Mouse (Mus musculus) retina, postnatal 7 days (tissue): ENCODE results near the gene Pvr.
A peak's percentile ranks its signal among the peaks of the same experiment; 100 is the strongest.

ENCODE experiments used
- DNase-seq: peaks from one replicate; pipeline ENCODE4 v3.0.0-alpha.2; 2012; ENCODE audit warnings: low read depth, low spot score

Pvr gene

DNA sequence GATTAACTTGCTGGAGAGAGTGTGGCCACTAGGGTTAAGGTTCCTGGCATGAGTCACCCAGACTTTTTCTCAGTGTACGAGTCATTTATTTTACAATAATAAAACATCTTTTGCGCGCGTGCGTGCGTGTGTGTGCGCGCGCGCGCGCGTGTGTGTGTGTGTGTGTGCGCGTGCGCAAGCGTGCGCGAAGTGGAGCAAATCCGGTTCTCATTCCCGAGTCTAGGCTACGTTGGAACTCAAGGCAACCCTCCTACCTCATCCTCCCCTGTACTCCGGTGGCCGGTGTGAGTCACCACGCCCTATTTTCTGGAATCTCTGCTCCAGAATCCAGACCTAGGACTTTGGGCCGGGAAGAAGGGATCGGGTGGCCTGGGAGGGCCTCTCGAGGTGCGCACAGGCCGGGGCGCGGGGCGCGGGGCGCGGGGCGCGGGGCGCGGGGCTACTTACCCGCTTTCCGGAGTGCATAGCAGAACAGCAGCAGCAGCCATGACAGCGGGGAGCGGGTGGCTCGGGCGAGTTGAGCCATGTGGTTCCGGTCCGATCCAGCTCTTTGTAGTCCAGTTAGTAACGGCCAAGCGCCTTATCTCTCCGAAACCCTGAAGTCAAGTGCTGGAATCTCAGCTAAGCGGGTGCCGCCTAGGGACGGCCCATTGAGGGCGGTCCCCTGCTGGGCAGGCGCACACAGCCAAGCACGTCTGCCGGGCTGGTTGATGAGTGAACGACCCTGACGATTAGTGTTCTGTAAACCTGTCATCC is at the start of gene Pvr:
Gene Pvr, minus strand, starts transcription at position 655 of the 756 bp plus-strand sequence.
- peak; percentile 37 for DNase-seq

- no peak for DNase-seq
Measured at GRCm38 (mm10) chr7:19970196-19970595, 49.2 kb upstream of the Pvr start.

DNA sequence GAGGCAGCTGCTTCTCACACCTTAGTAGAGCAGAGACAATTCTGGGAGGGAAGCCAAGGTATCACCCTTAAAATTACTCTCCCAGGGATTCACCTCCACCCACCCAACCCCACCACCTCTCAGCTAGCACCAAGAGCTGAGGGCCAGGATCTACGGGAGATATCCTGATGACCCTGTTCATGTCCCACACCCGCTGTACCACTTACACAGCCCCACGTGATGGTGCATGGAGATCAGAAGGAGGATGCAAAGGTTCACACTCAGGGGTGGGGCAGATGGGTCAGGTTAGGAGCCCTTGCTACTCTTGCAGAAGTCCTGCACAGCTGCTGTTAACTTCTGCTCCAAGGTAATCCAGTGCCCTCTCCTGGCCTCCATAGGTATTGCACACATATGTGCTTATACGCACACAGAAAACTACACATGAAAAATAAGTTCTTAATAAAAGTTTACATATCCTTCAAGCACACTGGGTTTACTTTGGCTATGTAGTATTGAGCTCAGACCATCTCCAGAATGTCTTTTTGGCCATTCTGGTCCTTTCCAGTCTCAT is 48.7 kb upstream of the Pvr start:
- DNase-seq: no peak

- DNase-seq: no peak
Measured at GRCm38 (mm10) chr7:19969106-19969505, 48.1 kb upstream of the Pvr start.

DNA sequence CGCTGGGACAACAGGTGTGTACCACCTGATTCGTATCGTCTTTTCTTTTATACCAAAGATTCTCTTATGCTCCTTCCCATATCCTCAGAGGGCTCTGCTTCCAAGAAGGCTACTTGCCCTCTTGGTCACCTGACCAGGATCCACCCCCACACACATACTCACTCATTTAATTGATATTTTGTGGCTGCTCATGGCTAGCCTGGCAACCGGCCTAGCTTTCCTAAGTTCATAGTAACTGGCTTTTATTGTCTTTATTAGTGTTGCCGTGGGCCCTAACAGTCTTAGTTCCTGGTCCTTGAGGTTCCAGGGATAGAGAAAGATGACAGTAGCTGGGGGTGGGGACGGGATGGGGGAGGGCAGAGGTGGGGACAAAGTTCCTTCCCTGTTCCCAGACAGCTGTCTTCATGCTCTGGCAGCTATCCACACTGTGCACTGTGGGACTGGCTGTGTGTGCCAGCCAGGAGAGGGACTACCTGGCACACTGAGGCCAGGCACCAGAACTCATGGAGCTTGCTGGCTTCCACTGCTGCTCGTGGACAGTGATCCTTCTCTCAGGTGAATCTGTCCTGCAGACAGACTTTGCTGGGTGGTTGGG is 44.1 kb upstream of the Pvr start, which contains the start of gene Ceacam20:
Gene Ceacam20, plus strand, starts transcription at position 428 of the 595 bp plus-strand sequence.
- no peak for DNase-seq

DNA sequence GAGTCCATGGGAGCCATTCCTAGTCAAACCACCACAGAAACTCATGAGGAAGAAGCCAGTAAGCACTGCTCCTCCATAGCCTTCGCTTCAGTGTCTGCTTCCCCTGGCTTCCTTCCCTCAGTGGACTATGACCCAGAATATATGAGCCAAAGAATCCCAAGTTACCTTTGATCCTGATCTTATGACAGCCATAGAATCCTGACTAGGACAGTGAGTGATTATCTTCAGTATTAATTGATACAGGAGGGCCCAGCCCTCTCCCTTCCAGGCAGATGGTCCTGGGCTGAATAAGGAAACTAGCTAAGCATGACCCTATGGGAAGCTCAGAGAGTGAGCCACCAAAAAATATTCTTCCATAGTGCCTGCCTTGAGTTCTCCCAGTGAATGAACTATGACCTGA is 41.5 kb upstream of the Pvr start:
- no peak for DNase-seq

DNA sequence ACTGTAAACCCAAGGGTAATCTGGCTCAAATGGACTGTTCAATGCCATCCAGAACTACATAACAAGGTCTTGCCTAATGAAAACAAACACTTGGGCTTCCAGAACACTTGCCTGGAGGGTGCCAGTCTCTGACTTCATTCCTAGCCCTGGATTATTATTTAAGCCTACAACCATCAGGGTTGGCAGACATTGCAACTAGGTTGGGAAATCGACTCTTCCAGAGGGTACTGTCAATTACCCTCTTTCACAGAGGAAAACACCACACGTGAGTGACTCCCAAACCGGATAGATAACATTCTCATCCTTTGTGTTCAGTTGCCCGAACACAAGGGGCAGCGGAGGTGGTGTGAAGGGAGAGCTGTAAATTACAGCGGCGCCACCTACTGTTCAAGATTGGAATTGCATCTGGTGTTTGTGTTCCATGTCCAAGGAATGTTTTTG is 35.4 kb upstream of the Pvr start:
- DNase-seq: peak; percentile 72

- no peak for DNase-seq
Measured at GRCm38 (mm10) chr7:19955861-19956260, 34.9 kb upstream of the Pvr start.

GRCm38 (mm10) chr7:19953054-19953453 is 32.1 kb upstream of the Pvr start:
- no peak for DNase-seq

GRCm38 (mm10) chr7:19952320-19952986 is 31.5 kb upstream of the Pvr start:
- DNase-seq: no peak

DNA sequence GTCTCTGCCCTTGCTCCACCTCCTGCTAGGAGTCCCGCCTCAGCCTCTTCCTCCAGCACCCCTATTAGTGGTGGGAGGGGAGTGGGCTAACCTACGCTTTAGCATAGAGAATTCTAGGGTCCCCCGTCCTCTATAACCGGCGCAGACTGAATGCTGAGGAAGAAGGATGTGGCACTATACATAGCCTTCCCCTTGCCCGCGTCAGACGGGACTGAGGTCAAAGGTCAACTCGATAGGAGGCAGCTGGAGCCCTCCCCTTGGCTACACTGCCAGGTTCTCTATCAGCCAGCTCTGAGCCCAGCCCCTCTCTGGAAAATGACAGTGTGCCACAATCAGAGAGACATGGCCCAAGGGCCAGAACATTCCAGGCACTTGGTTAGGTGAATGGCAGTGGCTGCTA is 29.6 kb upstream of the Pvr start, which contains the start of gene Igsf23:
Gene Igsf23, minus strand, starts transcription at position 168 of the 400 bp plus-strand sequence.
- no peak for DNase-seq

DNA sequence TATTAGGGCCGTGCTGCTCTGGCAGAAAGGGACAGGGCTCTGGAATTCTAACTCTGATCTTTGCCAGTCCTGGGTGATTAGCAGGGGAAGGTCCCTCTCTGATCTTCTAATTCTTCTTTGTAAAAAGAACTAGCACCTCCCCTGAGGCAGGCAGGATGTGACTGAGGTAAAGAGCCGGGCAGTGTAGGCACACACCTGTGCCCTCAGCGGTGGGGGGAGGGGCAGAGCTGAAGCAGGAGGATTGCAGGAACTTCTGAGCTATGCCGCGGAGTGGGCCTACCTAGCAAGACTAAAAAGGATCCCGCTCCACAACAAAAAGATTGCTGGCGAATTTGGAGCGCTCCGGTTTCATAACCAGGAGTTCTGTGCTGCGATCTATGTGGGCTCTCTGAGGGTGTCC is 29.0 kb upstream of the Pvr start:
- DNase-seq: no peak

GRCm38 (mm10) chr7:19948956-19949355 is 28.0 kb upstream of the Pvr start:
- no peak for DNase-seq

- no peak for DNase-seq
Measured at GRCm38 (mm10) chr7:19945821-19946515, 25.0 kb upstream of the Pvr start.

DNA sequence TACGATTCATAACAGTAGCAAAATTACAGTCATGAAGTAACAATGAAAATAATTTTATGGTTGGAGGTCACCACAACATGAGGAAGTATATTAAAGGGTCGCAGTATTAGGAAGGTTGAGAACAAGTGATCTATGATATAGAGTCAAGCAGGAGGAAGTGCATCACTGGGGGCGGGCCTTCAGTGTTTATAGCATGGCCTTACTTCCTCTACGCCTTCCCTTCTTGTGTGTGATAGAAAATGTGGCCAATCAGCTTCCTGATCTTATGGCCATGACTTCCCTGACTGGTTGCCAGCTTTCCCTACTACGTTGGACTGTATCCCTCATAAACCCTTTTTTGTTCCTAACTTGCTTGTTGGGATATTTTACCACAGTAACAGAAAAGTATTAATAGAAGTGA is 24.2 kb upstream of the Pvr start:
- no peak for DNase-seq

- DNase-seq: no peak
Measured at GRCm38 (mm10) chr7:19944709-19945108, 23.7 kb upstream of the Pvr start.

DNA sequence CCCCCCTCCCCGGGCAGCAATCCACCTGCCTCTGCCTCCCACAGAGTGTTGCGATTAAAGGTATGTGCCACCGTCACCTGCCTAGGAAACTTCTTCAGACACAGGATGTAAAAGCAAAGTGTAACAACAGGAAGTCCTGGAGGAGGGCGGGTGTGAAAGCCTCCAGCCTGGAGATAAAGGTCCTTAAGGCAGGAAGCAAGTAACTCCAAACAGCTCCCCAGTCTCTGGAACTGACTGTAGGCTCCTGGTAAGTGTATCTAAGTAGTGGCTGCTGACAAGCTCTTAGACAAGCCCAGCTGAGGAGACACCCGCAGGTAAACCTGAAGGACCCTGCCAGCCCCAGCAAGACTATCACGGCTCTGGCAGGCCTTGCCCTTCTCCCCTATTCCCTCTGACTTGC is 19.3 kb upstream of the Pvr start:
- no peak for DNase-seq

DNA sequence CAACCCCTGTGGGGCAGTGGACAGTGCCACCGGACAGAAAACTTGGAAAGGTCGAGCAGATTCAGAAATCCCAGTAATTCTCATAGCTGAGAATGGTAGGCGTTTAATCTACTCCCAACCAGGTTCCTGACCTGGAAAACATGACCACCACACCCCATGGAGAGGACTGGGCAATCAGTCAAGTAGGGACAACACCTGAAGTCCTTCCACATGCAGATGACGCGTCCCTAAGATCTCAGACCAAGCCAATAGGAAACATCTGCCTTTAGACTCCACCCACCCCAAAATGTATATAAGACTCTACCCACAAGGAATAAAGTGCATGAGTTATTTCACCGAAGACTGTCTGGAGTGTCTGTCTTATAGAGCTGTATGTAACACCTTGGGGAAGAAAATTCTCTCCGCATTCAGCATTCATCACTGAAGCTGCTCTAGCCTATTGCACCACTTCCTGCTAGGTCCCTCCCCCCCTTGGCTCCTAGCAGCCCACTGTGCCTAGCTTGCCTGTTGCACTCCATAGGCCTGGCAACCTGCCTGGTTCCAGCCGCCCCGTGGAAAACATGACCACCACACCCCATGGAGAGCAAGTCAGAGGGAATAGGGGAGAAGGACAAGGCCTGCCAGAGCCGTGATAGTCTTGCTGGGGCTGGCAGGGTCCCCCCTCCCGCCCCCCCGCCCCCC is 18.7 kb upstream of the Pvr start:
- no peak for DNase-seq

GRCm38 (mm10) chr7:19937229-19937821 is 16.4 kb upstream of the Pvr start:
- no peak for DNase-seq

DNA sequence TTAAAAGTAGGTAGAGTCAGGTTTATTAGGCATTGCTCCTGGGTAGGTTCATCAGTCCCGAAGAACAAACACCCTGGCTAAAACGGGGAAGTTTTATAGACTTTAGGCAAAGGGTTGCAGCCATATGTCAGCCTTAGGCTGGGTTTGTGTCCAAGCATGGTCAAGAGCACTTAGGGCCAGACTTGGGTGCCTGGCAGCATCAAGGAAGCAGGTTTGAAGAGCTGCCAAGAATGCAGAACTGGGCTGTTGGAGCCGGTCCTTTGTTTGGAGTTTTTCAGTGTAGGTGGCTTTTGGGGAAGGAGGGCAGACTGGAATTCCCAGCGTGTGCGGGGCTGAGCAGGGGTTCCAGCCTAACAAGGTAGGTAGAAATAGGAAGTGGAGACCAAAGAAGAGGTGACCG is 15.0 kb upstream of the Pvr start:
- DNase-seq: no peak
